Mouse (Mus musculus) E14TG2a.4 (cell line): ENCODE data around the gene Soga1.
A peak's percentile ranks its signal among the peaks of the same experiment; 100 is the strongest.

Experiments
- H3K27me3 ChIP-seq: 2 replicates; pipeline ENCODE4 v1.6.1; 2014; ENCODE audit warnings: low read length, control low read depth; ENCODE audit not compliant: insufficient read depth
- H3K36me3 ChIP-seq: 2 replicates; pipeline ENCODE4 v1.6.1; 2014; ENCODE audit warnings: low read length, control low read depth; ENCODE audit not compliant: insufficient read depth
- H3K4me1 ChIP-seq: replicated peaks from 2 replicates; pipeline ENCODE4 v1.6.1; 2014; ENCODE audit warnings: low read depth, low read length, control low read depth
- H3K4me3 ChIP-seq: replicated peaks from 2 replicates; pipeline ENCODE4 v1.5.1; 2014; ENCODE audit warnings: mild to moderate bottlenecking, low read length
- H3K9me3 ChIP-seq: 2 replicates; pipeline ENCODE4 v1.6.1; 2014; ENCODE audit warnings: low read length, control low read depth
- CTCF ChIP-seq: conservative IDR thresholded peaks from 2 replicates; pipeline ENCODE4 v1.5.1; 2014; ENCODE audit warnings: low read length
- NANOG ChIP-seq: IDR thresholded peaks from 2 replicates; pipeline ENCODE4 v1.6.1; 2014; ENCODE audit warnings: borderline replicate concordance, low read length, mixed read lengths
- POU5F1 ChIP-seq: IDR thresholded peaks from 2 replicates; pipeline ENCODE4 v1.6.1; 2014; ENCODE audit warnings: low read length, borderline replicate concordance

Gene Soga1

GRCm38 (mm10) chr2:157043987-157044386, 35.1 kb downstream of the Soga1 start:
- Histone ChIP-seq H3K27me3 (peaks cover 33% of the 10 kb centered on the region), H3K9me3 (peaks cover 6% of the 10 kb centered on the region), H3K4me1 (peaks cover 26% of the 10 kb centered on the region), H3K4me3 (no peak overlapping the region), H3K36me3 (0 out of 2 replicates have a peak, but pooled peaks cover 13% of the 10 kb centered on the region)
- peak; percentile 92 for TF ChIP-seq CTCF
- no peak for TF ChIP-seq POU5F1
- no peak for TF ChIP-seq NANOG

DNA sequence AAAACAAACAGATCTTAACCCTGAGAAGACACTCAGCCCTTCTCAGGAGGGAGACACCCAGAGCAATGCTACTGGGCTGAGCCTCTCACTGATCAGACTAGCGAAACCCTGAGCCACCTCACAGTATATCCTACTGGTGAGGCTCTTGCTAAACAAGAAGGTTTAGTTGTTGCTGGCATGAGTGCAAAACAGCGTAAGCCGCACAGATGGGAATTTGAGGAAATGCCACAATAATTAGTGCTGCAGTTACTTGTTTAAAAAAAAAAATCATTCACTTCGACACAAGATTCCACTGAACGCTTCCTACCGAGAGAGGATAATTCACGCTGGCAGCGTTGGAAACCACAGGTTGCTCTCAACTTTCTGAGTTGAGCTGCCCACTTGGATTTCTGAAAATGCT, 35.5 kb downstream of the Soga1 start:
- Histone ChIP-seq H3K4me1 (peaks cover 22% of the 10 kb centered on the region), H3K4me3 (no peak overlapping the region), H3K36me3 (0 out of 2 replicates have a peak, but pooled peaks cover 13% of the 10 kb centered on the region), H3K27me3 (peaks cover 33% of the 10 kb centered on the region), H3K9me3 (peaks cover 6% of the 10 kb centered on the region)
- no peak for TF ChIP-seq POU5F1
- no peak for TF ChIP-seq NANOG
- no peak for TF ChIP-seq CTCF

DNA sequence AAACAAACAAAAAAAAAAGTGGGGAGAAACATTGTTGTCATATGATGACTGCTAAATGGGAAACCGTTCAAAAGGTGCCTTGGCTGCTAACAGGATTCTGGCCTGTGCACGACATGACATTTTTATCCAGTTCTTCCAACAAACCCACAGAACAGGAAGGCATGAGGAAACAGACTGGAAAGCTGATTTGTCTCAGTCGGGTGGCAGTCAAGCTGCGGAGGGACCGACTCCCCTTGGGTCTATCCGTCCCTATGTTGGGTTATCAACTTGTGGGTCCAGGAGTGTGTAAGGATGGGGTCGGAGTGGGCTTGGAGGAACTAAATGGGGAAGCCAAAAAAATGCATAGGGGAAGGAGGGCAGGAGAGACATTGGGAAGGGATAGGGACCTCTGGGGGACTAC, 37.6 kb downstream of the Soga1 start:
- Histone ChIP-seq H3K4me1 (peaks cover 29% of the 10 kb centered on the region), H3K9me3 (peaks cover 6% of the 10 kb centered on the region), H3K27me3 (peaks cover 38% of the 10 kb centered on the region), H3K4me3 (no peak overlapping the region), H3K36me3 (0 out of 2 replicates have a peak, but pooled peaks cover 13% of the 10 kb centered on the region)
- TF ChIP-seq NANOG (no peak), CTCF (no peak), POU5F1 (no peak)

DNA sequence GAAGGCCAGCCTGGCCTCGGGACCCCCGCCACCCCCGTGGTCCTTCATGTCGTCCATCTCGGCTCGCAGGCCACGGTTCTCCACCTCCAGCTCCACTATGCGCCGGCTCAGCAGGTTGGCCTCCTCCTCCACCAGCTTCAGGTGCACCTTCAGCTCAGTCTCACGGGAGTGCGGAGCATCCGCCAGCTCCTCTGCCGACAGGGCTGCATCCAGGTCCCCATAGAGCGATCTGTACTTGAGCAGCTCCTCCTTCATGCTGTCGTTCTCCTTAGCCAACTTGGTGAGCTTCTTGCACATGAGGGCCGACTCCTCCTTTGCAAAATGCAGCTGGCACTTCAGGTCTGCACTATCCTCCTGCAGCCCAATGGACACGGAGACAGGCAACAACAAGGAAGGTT, 38.4 kb downstream of the Soga1 start:
- Histone ChIP-seq H3K9me3 (peaks cover 2% of the 10 kb centered on the region), H3K36me3 (0 out of 2 replicates have a peak, but pooled peaks cover 13% of the 10 kb centered on the region), H3K4me1 (peaks cover 29% of the 10 kb centered on the region), H3K4me3 (peak overlapping the region; percentile 75), H3K27me3 (peaks cover 38% of the 10 kb centered on the region)
- no peak for TF ChIP-seq POU5F1
- no peak for TF ChIP-seq NANOG
- TF ChIP-seq CTCF: no peak

- Histone ChIP-seq H3K4me3 (peak overlapping the region; percentile 75), H3K9me3 (no peaks in the 10 kb centered on the region), H3K27me3 (peaks cover 38% of the 10 kb centered on the region), H3K36me3 (peaks cover 12% of the 10 kb centered on the region; the same call in 1 of the 2 replicates), H3K4me1 (peaks cover 29% of the 10 kb centered on the region)
- TF ChIP-seq POU5F1 (no peak), NANOG (no peak), CTCF (no peak)
Measured at GRCm38 (mm10) chr2:157039900-157040648, 39.0 kb downstream of the Soga1 start.

- Histone ChIP-seq H3K4me1 (peaks cover 29% of the 10 kb centered on the region), H3K27me3 (peaks cover 34% of the 10 kb centered on the region), H3K9me3 (no peaks in the 10 kb centered on the region), H3K36me3 (peaks cover 13% of the 10 kb centered on the region; the same call in 1 of the 2 replicates), H3K4me3 (no peak overlapping the region)
- no peak for TF ChIP-seq POU5F1
- TF ChIP-seq NANOG: no peak
Measured at GRCm38 (mm10) chr2:157037303-157037702, 41.8 kb downstream of the Soga1 start.

GRCm38 (mm10) chr2:157036400-157036799, 42.7 kb downstream of the Soga1 start:
- TF ChIP-seq POU5F1: no peak
- TF ChIP-seq CTCF: no peak
- no peak for TF ChIP-seq NANOG
- H3K9me3 ChIP-seq: no peaks in the 10 kb centered on the region
- peaks cover 13% of the 10 kb centered on the region; the same call in 1 of the 2 replicates for H3K36me3 ChIP-seq
- no peak overlapping the region for H3K4me3 ChIP-seq
- H3K27me3 ChIP-seq: peaks cover 29% of the 10 kb centered on the region
- H3K4me1 ChIP-seq: peaks cover 30% of the 10 kb centered on the region

GRCm38 (mm10) chr2:157035371-157035770, 43.7 kb downstream of the Soga1 start:
- H3K4me3 ChIP-seq: no peak overlapping the region
- TF ChIP-seq CTCF (no peak), POU5F1 (no peak), NANOG (no peak)
- peaks cover 19% of the 10 kb centered on the region for H3K27me3 ChIP-seq
- H3K9me3 ChIP-seq: no peaks in the 10 kb centered on the region
- H3K4me1 ChIP-seq: peaks cover 31% of the 10 kb centered on the region
- H3K36me3 ChIP-seq: peaks cover 13% of the 10 kb centered on the region; the same call in 1 of the 2 replicates

DNA sequence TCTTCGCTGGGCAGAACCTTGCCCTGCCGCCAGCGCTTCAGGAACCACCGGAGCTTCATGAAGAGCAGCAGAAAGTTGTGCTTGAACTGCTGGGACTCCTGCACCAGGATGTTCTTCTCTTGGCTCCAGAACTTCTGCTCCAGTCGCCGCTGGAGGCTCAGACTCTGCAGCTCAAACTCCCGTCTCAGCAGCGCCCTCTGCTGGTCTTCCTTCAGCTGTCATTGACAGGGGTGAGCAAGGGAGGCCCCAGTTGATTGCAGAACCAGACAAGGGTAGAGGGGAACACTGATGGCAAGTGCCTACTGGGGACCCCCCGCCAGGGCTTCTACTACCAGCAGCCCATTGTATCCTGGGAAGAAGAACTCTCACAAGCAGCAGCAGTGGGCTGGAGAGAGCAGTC, 48.2 kb downstream of the Soga1 start:
- Histone ChIP-seq H3K36me3 (peaks cover 31% of the 10 kb centered on the region), H3K27me3 (0 out of 2 replicates have a peak, but pooled peaks cover 4% of the 10 kb centered on the region), H3K4me1 (peaks cover 15% of the 10 kb centered on the region), H3K9me3 (no peaks in the 10 kb centered on the region), H3K4me3 (peak overlapping the region; percentile 66)
- TF ChIP-seq NANOG (no peak), CTCF (peak; percentile 76)
